Mouse (Mus musculus): ENCODE measurements around the gene Hdc. TPM values are rescaled to one million over a fixed set of nuclear protein-coding genes. Genes with fewer than 3 reads are reported as not detected.
A peak's percentile ranks its signal among the peaks of the same experiment; 100 is the strongest.

Gene Hdc
- polyA plus RNA-seq, 1 experiment from 2014 or later: 0.97 TPM

DNA sequence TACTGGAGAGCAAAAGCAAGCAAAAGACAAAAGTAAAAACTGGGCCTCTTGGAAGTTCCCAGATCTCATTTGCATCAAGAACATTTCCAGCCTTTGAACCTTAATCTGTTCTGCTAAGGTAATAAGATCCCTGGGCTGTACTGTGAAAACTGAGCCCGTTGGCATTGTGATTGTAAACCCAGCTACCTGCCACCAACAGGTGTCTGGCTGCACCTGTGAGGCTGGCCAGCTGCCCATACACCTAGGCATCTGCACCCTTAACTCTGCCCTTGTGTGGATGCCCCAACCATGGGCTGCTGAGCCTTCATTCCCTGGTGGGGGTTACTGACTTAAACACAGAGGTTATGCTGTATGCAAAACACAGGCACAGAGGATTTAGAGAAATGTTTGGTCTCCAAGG is 46.9 kb downstream of the Hdc start:
- no peak overlapping the region for H3K4me2 ChIP-seq (replicated peaks)
- 56% methylated on average over 1 of the region's 1 CpGs for WGBS

GRCm38 (mm10) chr2:126563411-126564105 is 55.5 kb downstream of the Hdc start:
- H3K4me2 ChIP-seq (replicated peaks): no peak overlapping the region
- no peak overlapping the region for H3K4me3 ChIP-seq (replicated peaks)
- H3K27me3 ChIP-seq: no peaks in the 10 kb centered on the region
- 83% methylated on average over 17 of the region's 17 CpGs for WGBS
- H3K36me3 ChIP-seq: no peaks in the 10 kb centered on the region
- H3K9ac ChIP-seq (replicated peaks): no peak overlapping the region
- no peaks in the 10 kb centered on the region for H3K4me1 ChIP-seq (replicated peaks)
- H3K9me3 ChIP-seq: no peaks in the 10 kb centered on the region
- no peak overlapping the region for H3K27ac ChIP-seq
- ATAC-seq: no peak

More for the DNA sequence above, 46.9 kb downstream of the Hdc start:
- Histone ChIP-seq H3K9ac (replicated peaks) (no peak overlapping the region), H3K36me3 (no peaks in the 10 kb centered on the region), H3K27me3 (no peaks in the 10 kb centered on the region), H3K27ac (no peak overlapping the region), H3K4me3 (replicated peaks) (no peak overlapping the region), H3K9me3 (peaks cover 3% of the 10 kb centered on the region), H3K4me1 (replicated peaks) (no peaks in the 10 kb centered on the region)
- ATAC-seq: no peak

DNA sequence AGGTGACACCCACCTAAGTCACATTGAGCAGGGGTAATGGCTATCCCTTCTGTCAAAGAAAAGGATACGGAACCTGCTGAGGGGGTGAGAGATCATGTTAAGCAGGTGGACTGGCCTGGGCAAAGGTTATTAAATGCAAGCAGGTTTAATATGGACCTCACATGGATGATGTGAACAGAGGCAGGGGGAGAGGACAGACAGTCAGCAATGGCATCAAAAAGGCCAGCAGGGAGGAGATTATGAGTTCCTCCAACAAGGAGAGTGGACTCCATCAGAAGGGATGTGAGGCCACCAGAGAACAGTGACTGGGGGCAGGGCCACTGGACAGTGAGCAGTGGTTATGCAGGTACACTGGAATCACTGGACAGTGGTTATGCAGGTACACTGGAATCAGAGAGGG is 59.0 kb downstream of the Hdc start:
- Histone ChIP-seq H3K4me3 (replicated peaks) (no peak overlapping the region), H3K9ac (replicated peaks) (no peak overlapping the region), H3K4me1 (replicated peaks) (no peaks in the 10 kb centered on the region), H3K27ac (no peak overlapping the region), H3K4me2 (replicated peaks) (no peak overlapping the region), H3K27me3 (0 out of 2 replicates have a peak, but pooled peaks cover 3% of the 10 kb centered on the region), H3K9me3 (no peaks in the 10 kb centered on the region), H3K36me3 (no peaks in the 10 kb centered on the region)
- ATAC-seq: no peak
- 94% methylated on average over 1 of the region's 1 CpGs for WGBS

- no peaks in the 10 kb centered on the region for H3K36me3 ChIP-seq
- no peak overlapping the region for H3K4me3 ChIP-seq (replicated peaks)
- peaks cover 42% of the 10 kb centered on the region for H3K27me3 ChIP-seq
- WGBS: 83% methylated on average over 5 of the region's 5 CpGs
- ATAC-seq: no peak
- H3K4me1 ChIP-seq (replicated peaks): peaks cover 21% of the 10 kb centered on the region
- no peak overlapping the region for H3K9ac ChIP-seq (replicated peaks)
- no peak overlapping the region for H3K4me2 ChIP-seq (replicated peaks)
- no peak overlapping the region for H3K27ac ChIP-seq
- no peaks in the 10 kb centered on the region for H3K9me3 ChIP-seq
Measured at GRCm38 (mm10) chr2:126555533-126555932, 63.6 kb downstream of the Hdc start.

- under 1% methylated on average over 26 of the region's 26 CpGs for WGBS
- H3K36me3 ChIP-seq: no peaks in the 10 kb centered on the region
- H3K4me1 ChIP-seq (replicated peaks): peaks cover 21% of the 10 kb centered on the region
- H3K9me3 ChIP-seq: no peaks in the 10 kb centered on the region
- H3K27me3 ChIP-seq: peaks cover 42% of the 10 kb centered on the region
- H3K9ac ChIP-seq (replicated peaks): peak overlapping the region; percentile 79
- H3K4me2 ChIP-seq (replicated peaks): peak overlapping the region; percentile 97
- H3K4me3 ChIP-seq (replicated peaks): peak overlapping the region; percentile 70
- peak; percentile 80; the same call in 1 of the 2 replicates for ATAC-seq
- H3K27ac ChIP-seq: no peak overlapping the region
Measured at GRCm38 (mm10) chr2:126553291-126553639, 65.8 kb downstream of the Hdc start.

DNA sequence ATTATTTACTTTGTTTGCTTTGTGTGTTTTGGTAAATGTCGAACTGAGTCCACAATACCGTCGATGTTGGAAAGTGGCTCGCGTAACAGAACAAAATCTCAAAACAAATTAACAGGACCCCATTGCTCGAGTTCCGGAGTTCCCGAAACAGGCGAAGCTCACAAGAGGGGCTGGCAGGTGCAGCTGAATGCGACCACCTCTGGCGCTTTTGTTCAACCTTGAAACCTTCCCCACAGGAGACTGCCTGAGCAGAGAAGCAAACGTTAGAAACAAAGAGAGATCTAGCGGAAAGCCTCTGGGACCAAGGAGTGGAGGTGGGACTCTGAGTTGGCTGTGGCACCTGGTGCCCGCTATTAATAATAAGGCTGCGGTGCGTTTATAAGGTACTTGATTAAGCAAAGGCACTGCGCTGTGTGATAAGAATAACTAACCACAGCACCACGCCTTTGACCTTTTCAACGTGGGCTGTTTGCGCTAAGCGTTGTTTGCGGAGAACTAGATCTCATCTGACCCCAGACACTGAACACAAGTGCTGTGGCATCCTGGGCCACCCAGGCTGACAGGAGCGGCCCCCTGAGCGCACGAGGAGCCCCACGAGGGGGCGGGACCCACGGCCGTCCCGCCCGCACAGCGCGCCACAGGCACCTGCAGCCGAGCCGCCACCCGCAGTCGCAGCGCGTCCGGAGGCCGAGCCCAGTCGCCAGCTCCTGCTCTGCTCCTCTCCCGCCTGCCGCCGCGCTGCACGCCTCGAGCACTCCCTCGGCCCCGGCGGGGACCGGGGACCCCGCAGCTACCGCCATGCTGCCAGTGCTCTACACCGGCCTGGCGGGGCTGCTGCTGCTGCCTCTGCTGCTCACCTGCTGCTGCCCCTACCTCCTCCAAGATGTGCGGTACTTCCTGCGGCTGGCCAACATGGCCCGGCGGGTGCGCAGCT is 66.5 kb downstream of the Hdc start, which contains the start of gene Slc27a2:
TSS of gene Slc27a2 (plus strand) at position 51 of the 934 bp plus-strand sequence.
- 1% methylated on average over 51 of the region's 61 CpGs for WGBS
- Histone ChIP-seq H3K4me2 (replicated peaks) (peak within 1 kb of the TSS; percentile 97), H3K9ac (replicated peaks) (peak within 1 kb of the TSS; percentile 79), H3K9me3 (no peaks in the 10 kb centered on the region), H3K27me3 (peaks cover 42% of the 10 kb centered on the region), H3K27ac (peak within 1 kb of the TSS; percentile 30; the same call in 1 of the 2 replicates), H3K4me3 (replicated peaks) (peak within 1 kb of the TSS; percentile 70), H3K36me3 (no peaks in the 10 kb centered on the region), H3K4me1 (replicated peaks) (peaks cover 21% of the 10 kb centered on the region)
- ATAC-seq: peak; percentile 89

DNA sequence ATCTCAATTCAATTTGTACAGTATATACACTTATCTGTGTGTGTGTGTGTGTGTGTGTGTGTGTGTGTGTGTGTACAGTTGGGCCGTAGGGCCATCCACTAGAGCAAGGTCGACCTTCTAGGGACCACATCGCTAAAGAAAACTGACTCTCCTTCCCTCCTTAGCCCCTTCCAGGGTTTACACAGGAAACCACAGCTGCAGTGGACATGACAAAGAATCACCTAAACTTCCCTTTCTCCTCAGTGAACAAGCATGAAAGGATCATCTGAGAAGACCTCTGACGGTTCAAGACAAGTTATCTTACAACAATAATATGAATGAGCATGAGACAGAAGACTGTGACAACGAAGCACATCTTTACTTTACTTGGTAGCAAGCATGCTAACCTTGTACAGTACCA is 67.2 kb downstream of the Hdc start:
- peak overlapping the region; percentile 97 for H3K4me2 ChIP-seq (replicated peaks)
- peaks cover 21% of the 10 kb centered on the region for H3K4me1 ChIP-seq (replicated peaks)
- H3K27me3 ChIP-seq: peaks cover 42% of the 10 kb centered on the region
- H3K9ac ChIP-seq (replicated peaks): no peak overlapping the region
- 21% methylated on average over 5 of the region's 5 CpGs for WGBS
- no peaks in the 10 kb centered on the region for H3K36me3 ChIP-seq
- peak overlapping the region; percentile 70; the same call in 1 of the 2 replicates for H3K4me3 ChIP-seq (replicated peaks)
- no peak overlapping the region for H3K27ac ChIP-seq
- no peaks in the 10 kb centered on the region for H3K9me3 ChIP-seq
- no peak for ATAC-seq

GRCm38 (mm10) chr2:126551244-126551890 is 67.7 kb downstream of the Hdc start:
- Histone ChIP-seq H3K9ac (replicated peaks) (no peak overlapping the region), H3K36me3 (no peaks in the 10 kb centered on the region), H3K4me1 (replicated peaks) (peaks cover 21% of the 10 kb centered on the region), H3K4me2 (replicated peaks) (no peak overlapping the region), H3K27me3 (peaks cover 42% of the 10 kb centered on the region), H3K9me3 (no peaks in the 10 kb centered on the region), H3K4me3 (replicated peaks) (no peak overlapping the region), H3K27ac (no peak overlapping the region)
- ATAC-seq: no peak
- WGBS: 71% methylated on average over 8 of the region's 8 CpGs

DNA sequence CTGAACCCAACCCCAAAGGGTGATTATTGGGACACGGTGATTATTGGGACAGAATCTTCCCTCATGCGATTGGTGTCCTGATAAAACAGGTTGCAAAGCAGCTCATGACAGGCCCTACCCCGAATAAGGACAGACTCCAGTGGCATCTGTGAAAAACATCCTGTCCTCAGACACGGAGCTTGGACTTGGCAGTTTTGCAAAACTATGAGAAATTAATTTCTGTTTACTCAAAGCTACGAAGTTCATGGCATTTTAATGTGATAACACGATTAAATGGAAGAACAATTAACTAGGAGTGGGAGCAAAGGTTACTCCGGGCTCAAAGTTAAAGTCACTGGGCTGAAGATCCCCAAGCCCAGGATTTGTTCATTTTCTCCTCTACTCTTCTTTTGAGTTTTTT is 69.4 kb downstream of the Hdc start:
- Histone ChIP-seq H3K9me3 (no peaks in the 10 kb centered on the region), H3K27me3 (peaks cover 37% of the 10 kb centered on the region), H3K36me3 (no peaks in the 10 kb centered on the region), H3K9ac (replicated peaks) (no peak overlapping the region), H3K27ac (no peak overlapping the region), H3K4me2 (replicated peaks) (no peak overlapping the region), H3K4me1 (replicated peaks) (peaks cover 21% of the 10 kb centered on the region), H3K4me3 (replicated peaks) (no peak overlapping the region)
- no peak for ATAC-seq
- WGBS: 90% methylated on average over 7 of the region's 7 CpGs

DNA sequence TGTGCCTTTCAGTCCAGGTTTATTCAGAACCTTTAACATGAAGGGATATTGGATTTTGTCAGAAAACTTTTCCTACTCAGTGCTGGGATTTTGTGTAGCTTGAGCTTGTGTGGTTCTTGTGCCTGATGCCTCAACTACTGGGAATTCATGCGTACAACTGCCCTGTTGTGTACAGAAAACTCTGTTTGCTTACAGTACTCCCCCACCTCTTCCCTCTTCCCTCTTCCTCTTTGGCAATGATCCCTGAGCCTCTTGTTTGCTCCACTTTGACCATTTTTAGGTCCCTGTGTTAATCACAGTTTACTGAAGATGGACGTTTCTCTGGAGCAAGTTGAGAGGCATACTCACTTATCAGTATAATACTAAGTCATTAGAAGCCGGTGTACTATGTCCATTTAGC is 72.7 kb downstream of the Hdc start:
- H3K4me3 ChIP-seq (replicated peaks): no peak overlapping the region
- no peak overlapping the region for H3K27ac ChIP-seq
- WGBS: 83% methylated on average over 3 of the region's 3 CpGs
- no peaks in the 10 kb centered on the region for H3K4me1 ChIP-seq (replicated peaks)
- H3K36me3 ChIP-seq: no peaks in the 10 kb centered on the region
- peaks cover 5% of the 10 kb centered on the region for H3K27me3 ChIP-seq
- no peak for ATAC-seq
- H3K9me3 ChIP-seq: no peaks in the 10 kb centered on the region
- H3K9ac ChIP-seq (replicated peaks): no peak overlapping the region
- H3K4me2 ChIP-seq (replicated peaks): no peak overlapping the region

DNA sequence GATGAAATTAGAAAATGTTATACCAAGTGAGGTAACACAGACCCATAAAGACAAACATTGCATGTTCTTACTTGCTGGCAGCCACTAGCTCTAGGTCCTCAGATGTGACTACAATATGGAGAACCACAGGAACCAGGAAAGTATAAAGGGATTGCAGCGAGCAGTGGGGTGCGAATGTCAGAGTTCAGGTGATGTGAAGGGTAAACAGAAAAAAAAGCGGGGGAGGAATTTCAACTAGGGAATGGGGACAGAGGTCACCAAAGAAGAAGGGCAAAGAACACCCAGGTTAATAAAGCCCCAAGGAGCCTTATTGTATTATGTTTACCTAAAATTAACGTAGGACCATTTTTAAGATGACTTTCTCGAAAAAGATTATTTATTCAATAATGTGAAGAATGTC is 73.8 kb downstream of the Hdc start:
- ATAC-seq: no peak
- Histone ChIP-seq H3K9me3 (no peaks in the 10 kb centered on the region), H3K27me3 (no peaks in the 10 kb centered on the region), H3K36me3 (no peaks in the 10 kb centered on the region), H3K9ac (replicated peaks) (no peak overlapping the region), H3K4me2 (replicated peaks) (no peak overlapping the region), H3K4me3 (replicated peaks) (no peak overlapping the region), H3K4me1 (replicated peaks) (no peaks in the 10 kb centered on the region), H3K27ac (no peak overlapping the region)
- 79% methylated on average over 5 of the region's 5 CpGs for WGBS

All from midbrain, embryonic 13.5 days (tissue).